Mouse (Mus musculus) forelimb bud, embryonic 11.5 days (tissue): Measurements from ENCODE around the gene Cdc42ep5.
"Not testable (repeated sequence)": the region's sequence is repeated elsewhere in the genome, so short reads cannot be mapped to it uniquely, and the experiment has no call there.

Experiments
- DNase-seq: peaks from one replicate; pipeline ENCODE4 v3.0.0-alpha.2; 2012; ENCODE audit warnings: low read depth, low spot score

Cdc42ep5 gene

GRCm38 (mm10) chr7:4164090-4164910, at the start of gene Cdc42ep5:
TSS of gene Cdc42ep5 (minus strand) at chr7:4164860.
- DNase-seq = peak; percentile 80

GRCm38 (mm10) chr7:4213436-4213835, 48.8 kb upstream of the Cdc42ep5 start:
- DNase-seq = not testable (repeated sequence)

GRCm38 (mm10) chr7:4208626-4209025, 44.0 kb upstream of the Cdc42ep5 start:
- no peak for DNase-seq

GRCm38 (mm10) chr7:4207126-4207525, 42.5 kb upstream of the Cdc42ep5 start:
- DNase-seq = no peak

- DNase-seq = peak; percentile 55
Observed at GRCm38 (mm10) chr7:4178438-4178837, 13.8 kb upstream of the Cdc42ep5 start.

GRCm38 (mm10) chr7:4170193-4170938, 5.7 kb upstream of the Cdc42ep5 start:
- no peak for DNase-seq

- DNase-seq = no peak
Observed at GRCm38 (mm10) chr7:4167098-4167497, 2.4 kb upstream of the Cdc42ep5 start.

GRCm38 (mm10) chr7:4165286-4165685, 626 bp upstream of the Cdc42ep5 start:
- DNase-seq = no peak

GRCm38 (mm10) chr7:4163571-4164072, 1.0 kb downstream of the Cdc42ep5 start:
- peak; percentile 44 for DNase-seq

GRCm38 (mm10) chr7:4161596-4161995, 3.1 kb downstream of the Cdc42ep5 start:
- DNase-seq = not testable (repeated sequence)

- no peak for DNase-seq
Observed at GRCm38 (mm10) chr7:4154976-4155375, 9.7 kb downstream of the Cdc42ep5 start.

- DNase-seq = no peak
Observed at GRCm38 (mm10) chr7:4154356-4154755, 10.3 kb downstream of the Cdc42ep5 start.

GRCm38 (mm10) chr7:4151241-4151640, 13.4 kb downstream of the Cdc42ep5 start:
- no peak for DNase-seq

- no peak for DNase-seq
Observed at GRCm38 (mm10) chr7:4150811-4151221, 13.8 kb downstream of the Cdc42ep5 start.

GRCm38 (mm10) chr7:4150059-4150541, 14.6 kb downstream of the Cdc42ep5 start, which contains the start of gene Leng9:
TSS of gene Leng9 (minus strand) at chr7:4150374.
- no peak for DNase-seq

GRCm38 (mm10) chr7:4149209-4150054, 15.2 kb downstream of the Cdc42ep5 start:
- peak; percentile 54 for DNase-seq

- no peak for DNase-seq
Observed at GRCm38 (mm10) chr7:4148341-4149208, 16.1 kb downstream of the Cdc42ep5 start.

GRCm38 (mm10) chr7:4147836-4148235, 16.8 kb downstream of the Cdc42ep5 start:
- peak; percentile 39 for DNase-seq

- DNase-seq = no peak
Observed at GRCm38 (mm10) chr7:4147371-4147770, 17.3 kb downstream of the Cdc42ep5 start.
